Mouse (Mus musculus) heart, embryonic 11.5 days (tissue): ENCODE measurements around the gene Apobec1. TPM values are rescaled to one million over a fixed set of nuclear protein-coding genes. Genes with fewer than 3 reads are reported as not detected.
A peak's percentile ranks its signal among the peaks of the same experiment; 100 is the strongest.
"Not testable (repeated sequence)": the region's sequence is repeated elsewhere in the genome, so short reads cannot be mapped to it uniquely, and the experiment has no call there.

Experiments used
- ATAC-seq: fragments of 200-750 bp; cut with Nextera tagmentation; replicated peaks from 2 replicates; pipeline ENCODE4 v1.8.0; 2017; ENCODE audit warnings: moderate library complexity; ENCODE audit not compliant: insufficient number of reproducible peaks, low FRiP score, low TSS enrichment
- H3K27ac ChIP-seq: fragments of 300-500 bp; sonication (generic); 2 replicates; pipeline ENCODE4 v1.5.1; 2014; ENCODE audit warnings: mild to moderate bottlenecking, low read depth, low read length
- H3K27me3 ChIP-seq: fragments of 300-500 bp; sonication (generic); 2 replicates; pipeline ENCODE4 v1.6.1; 2014; ENCODE audit warnings: mild to moderate bottlenecking, low read length, mixed read lengths; ENCODE audit not compliant: control insufficient read depth, insufficient read depth
- H3K36me3 ChIP-seq: fragments of 300-500 bp; sonication (generic); 2 replicates; pipeline ENCODE4 v1.6.1; 2014; ENCODE audit warnings: mild to moderate bottlenecking, low read length, moderate library complexity, mixed read lengths; ENCODE audit not compliant: control insufficient read depth, insufficient read depth
- H3K4me1 ChIP-seq: fragments of 300-500 bp; sonication (generic); 2 replicates; pipeline ENCODE4 v1.6.1; 2014; ENCODE audit warnings: low read length; ENCODE audit not compliant: control insufficient read depth, insufficient read depth
- H3K4me2 ChIP-seq: fragments of 300-500 bp; sonication (generic); 2 replicates; pipeline ENCODE4 v1.6.1; 2014; ENCODE audit warnings: mild to moderate bottlenecking, moderate library complexity
- H3K4me3 ChIP-seq: fragments of 300-500 bp; sonication (generic); 2 replicates; pipeline ENCODE4 v1.5.1; 2014; ENCODE audit warnings: low read depth, low read length
- H3K9ac ChIP-seq: fragments of 300-500 bp; sonication (generic); 2 replicates; pipeline ENCODE4 v1.6.1; 2014; ENCODE audit warnings: mild to moderate bottlenecking, low read depth, low read length, moderate library complexity
- H3K9me3 ChIP-seq: fragments of 300-500 bp; sonication (generic); replicated peaks from 2 replicates; pipeline ENCODE4 v1.6.1; 2016; ENCODE audit warnings: low read length; ENCODE audit not compliant: control insufficient read depth
- WGBS: fragments of 180-500 bp; shearing (Covaris S2); extraction: QIAGEN DNeasy Blood & Tissue Kit; methylation state at CpG from one replicate; pipeline ENCODE4 v1.1.7; 2014; ENCODE audit not compliant: insufficient replicate concordance; 5-methylcytosine and 5-hydroxymethylcytosine counted together
- polyA plus RNA-seq: library from polyadenylated mRNA; unstranded; fragments of >200 nt; fragmentation: Nextera tagmentation; extraction: Ambion mirVana; gene quantifications from 2 replicates; pipeline ENCODE4 v1.2.1, GENCODE M21; 2014

Gene Apobec1
- 0.97 and 2.4 TPM in 2 replicates for polyA plus RNA-seq

DNA sequence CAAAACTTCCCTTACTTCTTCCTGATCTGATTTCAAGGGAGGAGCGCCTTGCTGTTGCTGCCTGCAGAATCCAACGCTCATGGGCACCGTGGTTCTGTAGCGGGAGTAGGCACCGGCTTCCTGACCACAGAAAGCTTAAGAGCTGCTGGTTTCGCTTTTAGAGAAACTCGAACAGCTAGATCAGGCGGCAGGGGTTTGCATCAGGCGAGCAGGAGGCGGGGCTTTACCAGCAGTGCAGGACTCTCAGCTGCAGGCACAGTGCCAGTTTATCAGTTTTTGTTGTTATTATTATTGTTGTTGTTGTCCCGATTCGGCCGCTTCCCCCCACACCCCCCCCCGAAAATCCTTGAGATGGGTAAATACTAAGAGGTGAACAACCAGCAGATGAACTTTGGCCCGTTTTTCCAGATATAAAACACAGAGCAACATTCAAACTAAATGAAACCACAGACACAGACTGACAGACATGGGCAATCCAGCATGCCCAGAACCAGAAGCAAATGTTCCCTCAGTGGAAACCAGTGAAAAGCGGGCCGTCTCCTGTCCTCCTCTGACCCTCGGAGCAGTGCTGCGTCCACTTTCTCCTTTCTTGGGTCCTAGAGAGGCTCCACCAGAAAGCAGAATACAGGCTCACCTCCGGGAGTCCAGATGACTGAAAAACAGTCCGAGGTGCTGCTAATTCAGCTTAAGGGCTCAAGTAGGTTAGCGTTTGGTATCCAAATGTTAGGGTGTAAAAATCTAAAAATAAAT lies at the start of gene Apobec1:
Gene Apobec1, minus strand, starts transcription at position 203 of the 750 bp plus-strand sequence.
- 6% methylated on average over 22 of the region's 22 CpGs for WGBS
- H3K9ac ChIP-seq, result peak within 1 kb of the TSS; percentile 65
- peak within 1 kb of the TSS; percentile 71 for H3K4me2 ChIP-seq
- peak within 1 kb of the TSS; percentile 47 for H3K4me3 ChIP-seq
- H3K27ac ChIP-seq, result no peak within 1 kb of the TSS
- ATAC-seq, result peak; percentile 64; the same call in 1 of the 2 replicates
- no peaks in the 10 kb centered on the region for H3K27me3 ChIP-seq
- no peaks in the 10 kb centered on the region for H3K9me3 ChIP-seq
- no peaks in the 10 kb centered on the region for H3K4me1 ChIP-seq
- H3K36me3 ChIP-seq, result no peaks in the 10 kb centered on the region

DNA sequence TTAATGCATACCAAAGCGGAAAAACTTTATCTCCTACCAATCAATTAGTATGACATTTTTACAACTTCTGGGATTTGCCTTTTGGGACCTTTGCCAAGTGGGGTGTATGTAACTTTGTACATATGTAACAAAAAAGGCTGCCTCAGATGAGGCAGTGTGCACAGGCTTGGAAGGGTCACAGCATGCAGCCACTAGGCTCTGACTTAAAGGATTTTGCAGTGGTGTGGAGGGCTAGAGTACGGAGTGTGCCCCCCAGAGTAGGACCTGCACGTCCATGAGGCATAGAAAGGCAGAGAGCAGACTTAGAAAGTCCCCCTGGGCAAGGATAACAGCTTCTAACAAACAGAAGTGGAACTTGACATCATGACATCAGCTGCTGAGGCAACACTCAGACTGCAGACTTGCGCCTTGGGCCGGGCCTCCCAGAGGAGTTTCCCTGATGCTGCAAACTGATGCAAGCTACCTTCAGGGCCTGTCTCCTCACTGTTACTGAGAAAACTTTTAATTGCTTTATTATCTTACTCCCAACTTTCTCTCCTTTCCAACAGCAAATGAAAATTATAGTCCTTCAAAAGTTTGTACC lies 48.2 kb upstream of the Apobec1 start:
- Histone ChIP-seq H3K4me3 (no peak overlapping the region), H3K4me1 (no peaks in the 10 kb centered on the region), H3K27ac (no peak overlapping the region), H3K9ac (no peak overlapping the region), H3K4me2 (no peak overlapping the region), H3K36me3 (no peaks in the 10 kb centered on the region), H3K9me3 (no peaks in the 10 kb centered on the region), H3K27me3 (no peaks in the 10 kb centered on the region)
- ATAC-seq, result no peak
- 68% methylated on average over 5 of the region's 5 CpGs for WGBS

DNA sequence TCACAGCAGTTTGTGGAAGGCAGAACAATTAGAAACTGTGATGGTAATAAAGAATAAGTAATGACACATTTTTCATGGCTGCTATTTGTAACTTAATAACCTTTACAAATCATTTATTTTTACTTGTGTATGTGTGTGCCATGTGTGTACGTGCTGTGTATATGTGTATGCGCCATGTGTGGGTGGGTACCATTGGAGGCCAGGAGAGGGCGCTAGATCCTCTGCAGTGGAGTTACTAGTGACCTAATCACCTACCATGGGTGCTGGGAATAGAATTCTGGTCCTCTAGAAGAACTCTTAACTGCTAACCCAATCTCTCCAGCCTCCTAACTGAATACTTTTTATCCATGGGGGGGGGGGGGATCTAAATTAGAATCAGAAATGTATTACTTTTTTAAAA lies 47.7 kb upstream of the Apobec1 start:
- no peak overlapping the region for H3K4me2 ChIP-seq
- H3K36me3 ChIP-seq, result no peaks in the 10 kb centered on the region
- H3K4me3 ChIP-seq, result no peak overlapping the region
- no peaks in the 10 kb centered on the region for H3K27me3 ChIP-seq
- H3K9me3 ChIP-seq, result no peaks in the 10 kb centered on the region
- WGBS, result 83% methylated on average over 3 of the region's 3 CpGs
- no peak overlapping the region for H3K9ac ChIP-seq
- H3K27ac ChIP-seq, result no peak overlapping the region
- no peaks in the 10 kb centered on the region for H3K4me1 ChIP-seq
- ATAC-seq, result no peak

DNA sequence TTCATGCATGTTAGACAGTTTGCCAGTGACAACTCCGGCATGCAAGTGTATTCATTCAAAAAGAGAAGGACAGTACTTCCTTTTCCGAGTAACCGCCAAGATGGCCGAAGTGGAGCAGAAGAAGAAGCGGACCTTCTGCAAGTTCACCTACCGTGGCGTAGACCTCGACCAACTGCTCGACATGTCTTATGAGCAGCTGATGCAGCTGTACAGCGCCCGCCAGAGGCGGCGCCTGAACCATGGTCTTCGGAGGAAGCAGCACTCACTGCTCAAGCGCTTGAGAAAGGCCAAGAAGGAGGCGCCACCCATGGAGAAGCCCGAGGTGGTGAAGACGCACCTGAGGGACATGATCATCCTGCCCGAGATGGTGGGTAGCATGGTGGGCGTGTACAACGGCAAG lies 42.0 kb upstream of the Apobec1 start:
- 84% methylated on average over 20 of the region's 21 CpGs for WGBS
- H3K9ac ChIP-seq, result not testable (repeated sequence)

GRCm38 (mm10) chr6:122637566-122637965 lies 35.3 kb upstream of the Apobec1 start:
- not testable (repeated sequence) for H3K36me3 ChIP-seq, H3K9me3 ChIP-seq, H3K27ac ChIP-seq, H3K4me3 ChIP-seq, ATAC-seq, H3K9ac ChIP-seq, H3K4me2 ChIP-seq, H3K4me1 ChIP-seq, H3K27me3 ChIP-seq
- WGBS, result 82% methylated on average over 4 of the region's 4 CpGs

More for the DNA sequence above, 42.0 kb upstream of the Apobec1 start:
- not testable (repeated sequence) for H3K27me3 ChIP-seq, H3K9me3 ChIP-seq, ATAC-seq, H3K4me3 ChIP-seq, H3K4me2 ChIP-seq, H3K4me1 ChIP-seq, H3K36me3 ChIP-seq, H3K27ac ChIP-seq

GRCm38 (mm10) chr6:122636666-122637065 lies 34.4 kb upstream of the Apobec1 start:
- Histone ChIP-seq H3K4me1 (no peaks in the 10 kb centered on the region), H3K4me3 (no peak overlapping the region), H3K9me3 (no peaks in the 10 kb centered on the region), H3K27me3 (no peaks in the 10 kb centered on the region), H3K36me3 (no peaks in the 10 kb centered on the region), H3K4me2 (no peak overlapping the region), H3K9ac (no peak overlapping the region), H3K27ac (no peak overlapping the region)
- WGBS, result 73% methylated on average over 3 of the region's 3 CpGs
- no peak for ATAC-seq

- ATAC-seq, result no peak
- H3K4me2 ChIP-seq, result no peak overlapping the region
- H3K9ac ChIP-seq, result no peak overlapping the region
- no peaks in the 10 kb centered on the region for H3K4me1 ChIP-seq
- H3K9me3 ChIP-seq, result no peaks in the 10 kb centered on the region
- no peak overlapping the region for H3K4me3 ChIP-seq
- no peaks in the 10 kb centered on the region for H3K27me3 ChIP-seq
- 79% methylated on average over 7 of the region's 7 CpGs for WGBS
- H3K27ac ChIP-seq, result no peak overlapping the region
- H3K36me3 ChIP-seq, result no peaks in the 10 kb centered on the region
Measured at GRCm38 (mm10) chr6:122635315-122635714, 33.1 kb upstream of the Apobec1 start.

DNA sequence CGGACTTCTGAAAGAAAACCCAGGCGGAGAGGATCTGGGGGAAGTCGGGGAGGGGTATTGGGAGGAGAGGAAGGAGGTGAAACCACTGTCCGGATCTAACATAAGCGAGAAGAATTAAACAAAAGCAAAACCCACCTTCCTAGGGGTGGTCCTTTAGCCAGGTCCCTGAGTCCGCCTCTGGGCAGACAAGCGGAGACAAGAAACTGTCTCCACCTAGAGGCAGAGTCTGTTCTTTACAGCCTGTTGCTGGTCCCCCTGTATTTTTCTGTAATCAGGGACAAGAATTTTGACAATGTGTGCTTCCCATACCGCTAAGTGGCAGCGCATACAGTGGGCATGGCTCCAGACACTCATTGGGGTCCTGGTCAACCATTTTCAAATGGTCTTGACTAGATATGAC lies 31.2 kb upstream of the Apobec1 start:
- Histone ChIP-seq H3K9ac (no peak overlapping the region), H3K4me1 (no peaks in the 10 kb centered on the region), H3K27ac (no peak overlapping the region), H3K4me3 (no peak overlapping the region), H3K27me3 (peaks cover 2% of the 10 kb centered on the region; the same call in 1 of the 2 replicates), H3K36me3 (no peaks in the 10 kb centered on the region), H3K4me2 (no peak overlapping the region), H3K9me3 (no peaks in the 10 kb centered on the region)
- no peak for ATAC-seq
- 35% methylated on average over 9 of the region's 9 CpGs for WGBS
